Mouse (Mus musculus) midbrain, embryonic 13.5 days (tissue): ENCODE measurements around the gene Zc3h18. TPM values are rescaled to one million over a fixed set of nuclear protein-coding genes. Genes with fewer than 3 reads are reported as not detected.

Experiments
- ATAC-seq: fragments of 200-750 bp; cut with Nextera tagmentation; 2 replicates; pipeline ENCODE4 v1.8.0; 2017; ENCODE audit warnings: mild to moderate bottlenecking, moderate TSS enrichment, moderate library complexity
- H3K27ac ChIP-seq: fragments of 300-500 bp; sonication (generic); 2 replicates; pipeline ENCODE4 v1.5.1; 2015; ENCODE audit warnings: inconsistent platforms, mild to moderate bottlenecking, moderate library complexity
- H3K27me3 ChIP-seq: fragments of 300-500 bp; sonication (generic); 2 replicates; pipeline ENCODE4 v1.6.1; 2015; ENCODE audit warnings: mild to moderate bottlenecking, inconsistent platforms
- H3K36me3 ChIP-seq: fragments of 300-500 bp; sonication (generic); 2 replicates; pipeline ENCODE4 v1.6.1; 2015; ENCODE audit warnings: mild to moderate bottlenecking, inconsistent platforms
- H3K4me1 ChIP-seq: fragments of 300-500 bp; sonication (generic); replicated peaks from 2 replicates; pipeline ENCODE4 v1.6.1; 2015; ENCODE audit warnings: inconsistent platforms
- H3K4me2 ChIP-seq: fragments of 300-500 bp; sonication (generic); replicated peaks from 2 replicates; pipeline ENCODE4 v1.6.1; 2015; ENCODE audit warnings: moderate library complexity, mild to moderate bottlenecking, inconsistent platforms
- H3K4me3 ChIP-seq: fragments of 300-500 bp; sonication (generic); replicated peaks from 2 replicates; pipeline ENCODE4 v1.5.1; 2015; ENCODE audit warnings: mild to moderate bottlenecking, inconsistent platforms
- H3K9ac ChIP-seq: fragments of 300-500 bp; sonication (generic); replicated peaks from 2 replicates; pipeline ENCODE4 v1.6.1; 2015; ENCODE audit warnings: mild to moderate bottlenecking, inconsistent platforms
- H3K9me3 ChIP-seq: fragments of 300-500 bp; sonication (generic); 2 replicates; pipeline ENCODE4 v1.6.1; 2016; ENCODE audit warnings: mild to moderate bottlenecking, inconsistent platforms
- WGBS: fragments of 180-500 bp; shearing (Covaris S2); methylation state at CpG from one replicate; pipeline ENCODE4 v1.1.7; 2015; 5-methylcytosine and 5-hydroxymethylcytosine counted together
- polyA plus RNA-seq: library from polyadenylated mRNA; unstranded; fragments of >200 nt; fragmentation: Nextera tagmentation; extraction: Ambion mirVana; gene quantifications from 2 replicates; pipeline ENCODE4 v1.2.1, GENCODE M21; 2015

The Zc3h18 gene
- polyA plus RNA-seq, 1 experiment from 2014 or later: 44.9 TPM

DNA sequence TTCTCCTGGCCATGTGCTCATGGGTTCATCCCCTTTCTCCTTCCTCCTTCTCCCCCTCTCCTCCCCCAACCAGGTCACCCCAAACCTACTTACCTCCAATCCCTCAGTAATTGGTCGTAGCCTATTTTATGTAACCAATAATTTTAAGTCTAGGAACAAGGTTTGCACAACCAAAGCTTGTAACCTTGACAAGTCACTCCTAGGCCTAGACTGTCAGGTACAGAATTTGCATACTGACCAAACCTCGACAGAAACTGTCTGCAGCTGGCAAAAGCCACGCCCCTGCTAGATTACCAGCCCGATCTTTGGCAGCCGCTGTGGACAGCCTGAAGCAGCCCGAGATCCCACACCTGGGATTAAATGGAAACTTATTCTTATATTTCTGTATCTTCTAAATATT is 4.7 kb upstream of the Zc3h18 start:
- Histone ChIP-seq H3K27me3 (no peaks in the 10 kb centered on the region), H3K9me3 (no peaks in the 10 kb centered on the region), H3K4me3 (no peak overlapping the region), H3K27ac (no peak overlapping the region), H3K9ac (no peak overlapping the region), H3K4me1 (peaks cover 12% of the 10 kb centered on the region; the same call in 1 of the 2 replicates), H3K4me2 (no peak overlapping the region), H3K36me3 (no peaks in the 10 kb centered on the region)
- no peak for ATAC-seq
- 78% methylated on average over 6 of the region's 6 CpGs for WGBS

DNA sequence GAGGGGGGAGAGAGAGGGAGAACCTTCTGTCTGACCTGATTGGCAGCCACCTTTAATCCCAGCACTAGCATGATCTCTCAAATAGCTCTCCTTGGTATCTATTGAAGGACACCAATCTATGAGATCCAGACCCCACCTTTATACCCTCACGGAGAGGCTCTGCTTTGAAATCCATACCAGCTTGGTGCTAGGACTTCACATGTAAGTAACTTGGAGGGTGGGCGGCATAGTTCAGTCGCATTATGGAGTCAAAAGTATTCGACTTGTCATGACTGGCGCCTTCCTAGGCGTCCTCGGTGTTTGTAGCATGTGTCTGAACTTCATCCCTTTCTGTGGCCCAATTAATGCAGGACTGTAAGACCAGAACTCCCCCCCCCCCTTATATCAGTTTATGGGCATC is 1.1 kb upstream of the Zc3h18 start:
- Histone ChIP-seq H3K9me3 (no peaks in the 10 kb centered on the region), H3K36me3 (peaks cover 8% of the 10 kb centered on the region), H3K27me3 (no peaks in the 10 kb centered on the region), H3K9ac (no peak overlapping the region), H3K27ac (no peak overlapping the region), H3K4me3 (no peak overlapping the region), H3K4me1 (peaks cover 32% of the 10 kb centered on the region), H3K4me2 (peak overlapping the region; percentile 53)
- WGBS: 92% methylated on average over 7 of the region's 7 CpGs
- 0 out of 2 replicates have a peak, but pooled peaks have one; percentile 7 for ATAC-seq

DNA sequence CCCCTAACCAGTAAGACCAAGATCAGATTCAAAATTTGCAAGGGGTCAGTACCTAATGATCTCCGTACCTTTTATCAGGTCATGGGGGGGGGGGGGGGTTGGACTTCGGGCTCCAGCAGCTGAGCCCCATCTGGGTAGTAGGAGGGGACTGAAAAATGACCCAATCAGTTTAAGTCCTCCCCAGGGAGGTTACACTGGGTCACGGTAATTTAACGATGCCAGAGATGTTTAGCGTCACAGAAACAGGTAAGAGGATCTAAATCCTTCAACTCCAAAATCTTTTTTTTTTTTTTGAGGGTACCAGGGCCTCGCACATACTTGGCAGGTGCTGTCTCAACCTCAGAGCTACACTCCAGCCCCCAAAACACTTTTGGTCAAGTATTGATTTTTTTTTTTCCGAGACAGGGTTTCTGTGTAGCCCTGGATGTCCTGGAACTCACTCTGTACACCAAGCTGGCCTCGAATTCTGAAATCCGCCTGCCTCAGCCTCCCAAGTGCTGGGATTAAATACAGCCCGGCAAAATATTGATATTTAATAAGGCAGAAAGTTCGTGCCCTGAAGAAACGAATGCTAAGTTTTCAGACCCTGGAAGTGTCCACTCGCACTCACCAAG is 551 bp upstream of the Zc3h18 start:
- Histone ChIP-seq H3K36me3 (peaks cover 14% of the 10 kb centered on the region), H3K4me1 (peaks cover 33% of the 10 kb centered on the region), H3K4me2 (peak overlapping the region; percentile 53), H3K4me3 (peak overlapping the region; percentile 95), H3K9me3 (no peaks in the 10 kb centered on the region), H3K27me3 (no peaks in the 10 kb centered on the region), H3K9ac (peak overlapping the region; percentile 45), H3K27ac (0 out of 2 replicates have a peak overlapping the region, but pooled peaks have one; percentile 26)
- 30% methylated on average over 13 of the region's 13 CpGs for WGBS
- peak; percentile 49 for ATAC-seq

DNA sequence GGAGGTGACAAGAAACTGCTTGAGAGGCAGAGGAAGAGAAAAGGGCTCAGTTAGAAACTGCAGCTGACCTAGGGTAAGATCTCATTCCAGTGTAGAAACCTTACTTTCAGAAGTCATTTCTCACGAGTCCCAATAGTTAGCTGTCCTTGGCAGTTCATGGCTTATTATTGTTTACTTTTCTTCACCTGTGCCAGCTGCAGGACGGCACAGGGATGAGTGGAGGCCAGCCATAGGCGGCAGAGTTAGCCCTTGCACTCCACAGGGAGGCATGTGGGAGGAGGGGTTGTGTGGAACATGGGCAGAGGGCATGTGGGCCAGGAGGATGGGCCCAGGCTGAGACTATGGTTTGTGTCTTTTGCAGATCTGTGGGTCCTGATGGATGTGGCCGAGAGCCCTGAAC is 6.6 kb downstream of the Zc3h18 start:
- H3K9me3 ChIP-seq: no peaks in the 10 kb centered on the region
- ATAC-seq: no peak
- H3K9ac ChIP-seq: no peak overlapping the region
- WGBS: 90% methylated on average over 4 of the region's 4 CpGs
- H3K4me2 ChIP-seq: no peak overlapping the region
- peaks cover 66% of the 10 kb centered on the region for H3K36me3 ChIP-seq
- peaks cover 17% of the 10 kb centered on the region for H3K4me1 ChIP-seq
- H3K4me3 ChIP-seq: no peak overlapping the region
- no peak overlapping the region for H3K27ac ChIP-seq
- H3K27me3 ChIP-seq: no peaks in the 10 kb centered on the region

DNA sequence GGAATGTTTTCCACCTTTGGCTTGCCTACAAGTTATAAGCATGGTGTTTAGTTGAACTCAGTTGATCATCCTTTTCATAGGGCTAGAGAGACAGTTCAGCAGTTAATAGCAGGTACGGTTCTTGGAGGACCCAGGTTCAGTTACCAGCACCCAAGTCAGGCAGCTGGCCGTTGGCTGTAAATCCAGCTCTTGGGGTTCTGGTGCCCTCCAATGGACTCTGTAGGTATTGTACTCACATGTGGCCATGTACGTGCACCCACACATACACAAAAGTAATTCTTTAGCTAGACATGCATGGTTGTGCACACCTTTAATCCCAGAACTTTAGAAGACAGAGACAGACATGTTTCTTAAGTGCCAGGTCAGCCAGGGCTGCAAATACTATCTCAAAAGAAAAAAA is 12.9 kb downstream of the Zc3h18 start:
- H3K4me2 ChIP-seq: no peak overlapping the region
- no peaks in the 10 kb centered on the region for H3K9me3 ChIP-seq
- 87% methylated on average over 3 of the region's 3 CpGs for WGBS
- no peak overlapping the region for H3K27ac ChIP-seq
- H3K4me3 ChIP-seq: no peak overlapping the region
- no peaks in the 10 kb centered on the region for H3K27me3 ChIP-seq
- no peaks in the 10 kb centered on the region for H3K4me1 ChIP-seq
- no peak for ATAC-seq
- no peak overlapping the region for H3K9ac ChIP-seq
- peaks cover 91% of the 10 kb centered on the region for H3K36me3 ChIP-seq

DNA sequence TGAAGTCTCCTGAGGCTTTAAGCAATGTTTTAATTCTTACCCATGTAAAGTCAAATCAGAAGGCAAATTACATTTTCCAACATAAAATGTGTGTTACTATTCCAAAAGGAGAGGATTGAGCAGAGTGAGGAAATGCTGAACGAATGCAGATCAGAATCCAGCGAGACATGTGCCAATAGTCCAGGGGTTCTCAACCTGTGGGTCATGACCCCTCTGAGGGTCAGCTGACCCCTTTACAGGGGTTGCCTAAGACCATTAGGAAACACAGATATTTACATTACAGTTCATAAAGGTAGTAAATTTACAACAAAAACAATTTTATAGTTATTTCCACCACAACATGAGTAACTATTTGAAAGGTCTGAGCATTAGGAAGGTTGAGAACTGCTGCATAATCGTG is 14.3 kb downstream of the Zc3h18 start:
- ATAC-seq: no peak
- no peaks in the 10 kb centered on the region for H3K27me3 ChIP-seq
- no peak overlapping the region for H3K9ac ChIP-seq
- H3K9me3 ChIP-seq: no peaks in the 10 kb centered on the region
- H3K4me2 ChIP-seq: no peak overlapping the region
- H3K4me3 ChIP-seq: no peak overlapping the region
- peaks cover 88% of the 10 kb centered on the region for H3K36me3 ChIP-seq
- H3K27ac ChIP-seq: no peak overlapping the region
- no peaks in the 10 kb centered on the region for H3K4me1 ChIP-seq
- WGBS: 87% methylated on average over 3 of the region's 3 CpGs

DNA sequence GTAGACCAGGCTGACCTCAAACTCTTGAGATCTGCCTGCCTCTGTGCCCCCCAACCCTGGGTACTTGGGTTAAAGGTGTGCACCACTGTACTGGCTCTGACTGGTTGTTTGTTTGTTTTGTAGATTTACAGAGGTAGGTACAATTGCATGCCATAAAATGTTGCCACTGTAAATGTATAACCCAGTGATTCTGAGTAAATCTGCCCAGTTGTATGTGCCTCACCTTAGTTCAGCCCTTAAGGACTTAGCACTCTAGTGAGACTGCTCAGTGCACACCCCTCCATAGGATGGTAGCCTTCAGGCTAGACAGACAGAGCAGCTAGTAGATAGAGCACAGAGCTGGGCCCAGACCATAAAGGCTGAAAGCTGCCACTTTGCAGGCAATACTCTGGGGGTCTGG is 17.3 kb downstream of the Zc3h18 start:
- Histone ChIP-seq H3K36me3 (peaks cover 81% of the 10 kb centered on the region), H3K27ac (no peak overlapping the region), H3K4me1 (no peaks in the 10 kb centered on the region), H3K9ac (no peak overlapping the region), H3K9me3 (no peaks in the 10 kb centered on the region), H3K4me2 (no peak overlapping the region), H3K27me3 (no peaks in the 10 kb centered on the region), H3K4me3 (no peak overlapping the region)
- no peak for ATAC-seq

DNA sequence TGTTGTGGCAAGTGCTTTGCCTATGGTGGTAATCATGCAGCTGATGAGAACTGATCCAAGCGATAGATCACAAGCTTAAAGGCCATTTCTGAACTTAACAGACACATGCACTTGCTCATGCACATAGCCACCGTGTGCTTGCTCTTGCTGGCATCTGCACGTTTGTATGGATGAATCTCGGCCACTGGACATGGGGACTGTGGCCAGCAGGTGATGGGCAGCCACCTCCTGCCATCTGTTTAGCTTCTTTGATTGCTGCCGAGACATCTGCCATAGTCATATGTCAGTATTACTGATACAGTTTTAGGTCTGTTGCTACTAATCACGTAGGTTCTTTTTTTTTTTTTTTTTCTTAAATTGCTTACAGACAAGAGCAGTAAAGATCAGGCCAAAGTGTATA is 18.9 kb downstream of the Zc3h18 start:
- Histone ChIP-seq H3K9me3 (no peaks in the 10 kb centered on the region), H3K27ac (no peak overlapping the region), H3K27me3 (no peaks in the 10 kb centered on the region), H3K9ac (no peak overlapping the region), H3K4me2 (no peak overlapping the region), H3K4me1 (no peaks in the 10 kb centered on the region), H3K4me3 (no peak overlapping the region), H3K36me3 (peaks cover 83% of the 10 kb centered on the region)
- 85% methylated on average over 6 of the region's 6 CpGs for WGBS
- ATAC-seq: no peak

DNA sequence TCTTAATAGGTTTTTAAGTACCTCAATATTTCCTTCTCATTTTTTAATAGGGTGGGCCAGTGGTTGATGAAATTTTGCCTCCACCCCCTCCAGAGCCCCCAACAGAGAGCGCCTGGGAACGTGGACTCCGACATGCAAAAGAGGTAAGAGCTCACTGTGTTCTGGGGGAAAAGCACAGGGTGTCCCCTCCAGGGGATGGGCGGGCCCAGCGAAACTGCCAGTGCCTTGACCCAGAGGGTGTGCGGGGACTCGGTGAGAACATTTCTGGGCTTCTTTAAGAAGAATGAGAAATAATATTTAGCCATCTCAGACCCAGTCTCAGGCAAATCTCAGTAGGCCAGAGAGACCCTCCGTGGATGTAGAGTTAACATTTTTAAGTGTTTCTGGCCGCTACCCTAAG is 21.8 kb downstream of the Zc3h18 start:
- Histone ChIP-seq H3K4me2 (no peak overlapping the region), H3K9ac (no peak overlapping the region), H3K27me3 (no peaks in the 10 kb centered on the region), H3K9me3 (no peaks in the 10 kb centered on the region), H3K36me3 (peaks cover 90% of the 10 kb centered on the region), H3K4me3 (no peak overlapping the region), H3K27ac (no peak overlapping the region), H3K4me1 (no peaks in the 10 kb centered on the region)
- ATAC-seq: no peak
- WGBS: 95% methylated on average over 9 of the region's 9 CpGs

DNA sequence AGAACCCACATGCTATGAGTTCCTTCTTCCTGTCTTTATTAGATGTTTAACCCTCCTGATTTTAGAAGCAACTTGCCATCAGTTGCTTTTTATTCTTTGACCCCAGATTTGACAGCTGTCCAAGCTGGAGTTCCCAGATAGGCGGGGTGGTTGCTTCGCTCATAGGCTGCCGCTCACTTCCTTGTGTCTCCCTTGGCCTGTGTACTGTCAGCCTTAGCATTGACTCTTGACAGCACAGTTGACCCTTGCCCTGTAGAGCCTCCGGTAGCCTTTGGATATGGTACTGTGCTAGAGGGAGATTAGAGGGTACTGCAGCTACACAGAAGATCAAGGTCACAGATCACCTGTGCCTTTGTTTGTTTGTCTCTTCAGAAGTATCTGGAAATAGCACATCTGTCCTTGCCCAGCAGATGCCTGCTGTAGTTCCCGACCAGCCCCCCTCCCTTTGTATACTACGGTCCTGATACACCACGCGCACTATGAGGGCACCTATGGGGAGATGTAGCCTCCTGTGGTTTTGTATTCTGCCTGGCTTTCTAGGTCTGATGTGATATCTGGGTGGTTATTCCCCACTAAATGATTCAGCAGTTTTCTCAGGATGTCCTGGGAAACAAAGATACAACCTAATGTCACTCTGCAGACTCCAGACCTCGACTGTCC is 28.9 kb downstream of the Zc3h18 start:
- peaks cover 98% of the 10 kb centered on the region for H3K36me3 ChIP-seq
- H3K9me3 ChIP-seq: no peaks in the 10 kb centered on the region
- H3K27me3 ChIP-seq: no peaks in the 10 kb centered on the region
- H3K9ac ChIP-seq: no peak overlapping the region
- H3K4me1 ChIP-seq: no peaks in the 10 kb centered on the region
- no peak overlapping the region for H3K4me3 ChIP-seq
- WGBS: 98% methylated on average over 9 of the region's 9 CpGs
- no peak overlapping the region for H3K27ac ChIP-seq
- H3K4me2 ChIP-seq: no peak overlapping the region
- ATAC-seq: no peak

DNA sequence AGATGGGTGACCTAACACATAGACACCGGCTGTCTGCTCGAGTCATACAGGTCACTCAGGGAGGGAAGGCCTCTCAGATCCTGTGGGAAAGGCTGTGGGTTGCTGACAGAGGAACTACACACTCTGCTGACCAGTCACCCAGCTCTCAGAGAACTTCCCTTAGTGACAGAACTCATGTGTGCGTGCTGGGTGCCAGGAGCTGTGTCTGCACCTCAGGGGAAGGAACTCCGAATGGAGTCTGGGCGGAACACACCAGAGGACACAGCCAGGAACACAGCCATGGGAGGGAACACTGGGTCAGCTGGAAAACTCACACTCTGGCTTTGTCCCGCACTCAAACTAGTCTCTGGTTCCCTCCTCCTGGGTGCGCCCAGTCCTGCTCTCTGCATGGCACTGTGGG is 31.3 kb downstream of the Zc3h18 start:
- Histone ChIP-seq H3K4me2 (no peak overlapping the region), H3K4me1 (no peaks in the 10 kb centered on the region), H3K36me3 (peaks cover 98% of the 10 kb centered on the region), H3K27me3 (no peaks in the 10 kb centered on the region), H3K4me3 (no peak overlapping the region), H3K9me3 (no peaks in the 10 kb centered on the region), H3K9ac (no peak overlapping the region), H3K27ac (no peak overlapping the region)
- ATAC-seq: no peak
- WGBS: 95% methylated on average over 7 of the region's 7 CpGs

DNA sequence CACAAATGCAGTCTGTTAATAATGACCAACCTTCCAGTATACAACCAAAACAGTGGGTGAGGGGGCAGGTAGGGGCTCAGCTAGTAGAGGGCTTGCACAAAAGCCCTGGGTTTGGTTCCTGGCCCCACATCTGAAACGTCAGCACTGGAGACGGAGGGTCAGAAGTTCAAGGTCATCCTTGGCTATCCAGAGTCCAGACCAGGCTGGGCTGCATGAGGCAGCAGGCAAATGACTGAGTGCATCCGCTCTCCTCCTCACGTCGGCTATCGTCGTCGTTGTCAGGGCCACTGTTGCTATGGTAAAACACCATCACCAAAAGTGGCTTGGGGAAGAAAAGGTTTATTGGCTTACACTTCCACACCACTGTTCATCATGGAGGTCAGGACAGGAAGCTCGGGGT is 37.9 kb downstream of the Zc3h18 start:
- WGBS: 84% methylated on average over 9 of the region's 9 CpGs
- Histone ChIP-seq H3K9me3 (no peaks in the 10 kb centered on the region), H3K27me3 (no peaks in the 10 kb centered on the region), H3K4me3 (no peak overlapping the region), H3K4me1 (no peaks in the 10 kb centered on the region), H3K27ac (no peak overlapping the region), H3K4me2 (no peak overlapping the region), H3K9ac (no peak overlapping the region), H3K36me3 (peaks cover 98% of the 10 kb centered on the region)
- ATAC-seq: no peak

DNA sequence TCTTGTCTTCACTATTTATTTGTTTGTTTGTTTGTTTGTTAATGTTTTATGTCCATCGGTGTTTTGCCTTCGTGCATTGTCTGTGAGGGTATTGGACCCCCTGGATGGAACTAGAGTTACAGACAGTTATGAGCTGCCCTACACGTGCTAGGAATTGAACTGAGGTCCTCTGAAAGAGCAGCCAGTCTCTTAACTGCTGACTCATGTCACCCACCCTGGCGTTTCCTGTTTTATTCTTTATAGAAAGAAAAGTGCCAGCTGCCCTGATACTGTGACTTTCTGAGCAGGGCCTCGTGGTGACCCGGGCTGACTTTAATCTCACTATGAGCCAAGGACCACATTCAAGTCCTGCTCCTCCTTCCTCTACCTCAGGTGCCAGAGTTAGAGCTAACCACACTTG is 39.1 kb downstream of the Zc3h18 start:
- no peak overlapping the region for H3K4me3 ChIP-seq
- no peak overlapping the region for H3K4me2 ChIP-seq
- no peaks in the 10 kb centered on the region for H3K4me1 ChIP-seq
- WGBS: 96% methylated on average over 6 of the region's 6 CpGs
- peaks cover 87% of the 10 kb centered on the region for H3K36me3 ChIP-seq
- no peak for ATAC-seq
- H3K9me3 ChIP-seq: no peaks in the 10 kb centered on the region
- no peak overlapping the region for H3K9ac ChIP-seq
- H3K27me3 ChIP-seq: no peaks in the 10 kb centered on the region
- H3K27ac ChIP-seq: no peak overlapping the region
